Mouse (Mus musculus) intestine, postnatal 0 days (tissue): ENCODE results near the gene Rnh1. TPM values are rescaled to one million over a fixed set of nuclear protein-coding genes. Genes with fewer than 3 reads are reported as not detected.

Source experiments
- ATAC-seq: fragments of 200-750 bp; cut with Nextera tagmentation; 2 replicates; pipeline ENCODE4 v1.8.0; 2017; ENCODE audit warnings: mild to moderate bottlenecking, moderate TSS enrichment, moderate library complexity
- H3K27ac ChIP-seq: fragments of 300-500 bp; sonication (generic); 2 replicates; pipeline ENCODE4 v1.5.1; 2014; ENCODE audit warnings: mild to moderate bottlenecking, low read depth, low read length, moderate library complexity
- H3K27me3 ChIP-seq: fragments of 300-500 bp; sonication (generic); replicated peaks from 2 replicates; pipeline ENCODE4 v1.6.1; 2014; ENCODE audit warnings: low read length, mixed read lengths; ENCODE audit not compliant: control insufficient read depth, insufficient read depth
- H3K36me3 ChIP-seq: fragments of 300-500 bp; sonication (generic); 2 replicates; pipeline ENCODE4 v1.6.1; 2014; ENCODE audit warnings: mild to moderate bottlenecking, moderate library complexity; ENCODE audit not compliant: control insufficient read depth, insufficient read depth
- H3K4me1 ChIP-seq: fragments of 300-500 bp; sonication (generic); replicated peaks from 2 replicates; pipeline ENCODE4 v1.6.1; 2014; ENCODE audit warnings: antibody characterized with exemption, low read length, mixed read lengths; ENCODE audit not compliant: control insufficient read depth, insufficient read depth
- H3K4me2 ChIP-seq: fragments of 300-500 bp; sonication (generic); replicated peaks from 2 replicates; pipeline ENCODE4 v1.6.1; 2014; ENCODE audit warnings: low read depth, mild to moderate bottlenecking, moderate library complexity
- H3K4me3 ChIP-seq: fragments of 300-500 bp; sonication (generic); 2 replicates; pipeline ENCODE4 v1.5.1; 2014; ENCODE audit warnings: low read depth, low read length
- H3K9ac ChIP-seq: fragments of 300-500 bp; sonication (generic); 2 replicates; pipeline ENCODE4 v1.6.1; 2014; ENCODE audit warnings: mild to moderate bottlenecking, low read depth, low read length
- H3K9me3 ChIP-seq: fragments of 300-500 bp; sonication (generic); 2 replicates; pipeline ENCODE4 v1.6.1; 2016; ENCODE audit warnings: mixed run types; ENCODE audit not compliant: control insufficient read depth
- CTCF ChIP-seq: sonication (generic); IDR thresholded peaks from 2 replicates; pipeline ENCODE4 v1.5.1; 2016; ENCODE audit warnings: low read depth, mild to moderate bottlenecking, control low read depth, antibody characterized with exemption, moderate library complexity
- WGBS: fragments of 180-500 bp; shearing (Covaris S2); extraction: QIAGEN DNeasy Blood & Tissue Kit; methylation state at CpG from one replicate; pipeline ENCODE4 v1.1.7; 2014; 5-methylcytosine and 5-hydroxymethylcytosine counted together
- polyA plus RNA-seq: library from polyadenylated mRNA; unstranded; fragments of >200 nt; fragmentation: Nextera tagmentation; extraction: Ambion mirVana; gene quantifications from 2 replicates; pipeline ENCODE4 v1.2.1, GENCODE M21; 2015

Rnh1 gene
- polyA plus RNA-seq, 1 experiment from 2014 or later: 141 TPM

GRCm38 (mm10) chr7:141131024-141131820, 41.4 kb downstream of the Rnh1 start:
- no peak for TF ChIP-seq CTCF
- Histone ChIP-seq H3K9ac (peak overlapping the region; percentile 76), H3K9me3 (no peaks in the 10 kb centered on the region), H3K27me3 (no peaks in the 10 kb centered on the region), H3K4me2 (peak overlapping the region; percentile 89), H3K27ac (peak overlapping the region; percentile 2; the same call in 1 of the 2 replicates), H3K36me3 (peaks cover 16% of the 10 kb centered on the region), H3K4me1 (0 out of 2 replicates have a peak, but pooled peaks cover 7% of the 10 kb centered on the region), H3K4me3 (peak overlapping the region; percentile 83)
- ATAC-seq: peak; percentile 97
- WGBS: under 1% methylated on average over 59 of the region's 59 CpGs

GRCm38 (mm10) chr7:141123517-141123856, 49.2 kb downstream of the Rnh1 start:
- no peaks in the 10 kb centered on the region for H3K9me3 ChIP-seq
- 2% methylated on average over 15 of the region's 15 CpGs for WGBS
- H3K4me3 ChIP-seq: peak overlapping the region; percentile 59
- no peaks in the 10 kb centered on the region for H3K27me3 ChIP-seq
- peak overlapping the region; percentile 76 for H3K4me2 ChIP-seq
- no peaks in the 10 kb centered on the region for H3K36me3 ChIP-seq
- TF ChIP-seq CTCF: no peak
- H3K9ac ChIP-seq: peak overlapping the region; percentile 51; the same call in 1 of the 2 replicates
- peaks cover 9% of the 10 kb centered on the region; the same call in 1 of the 2 replicates for H3K4me1 ChIP-seq
- no peak for ATAC-seq
- peak overlapping the region; percentile 69 for H3K27ac ChIP-seq

GRCm38 (mm10) chr7:141122689-141123516, 49.8 kb downstream of the Rnh1 start:
- Histone ChIP-seq H3K27ac (peak overlapping the region; percentile 91), H3K9me3 (no peaks in the 10 kb centered on the region), H3K36me3 (no peaks in the 10 kb centered on the region), H3K4me2 (peak overlapping the region; percentile 76), H3K4me1 (peaks cover 12% of the 10 kb centered on the region), H3K27me3 (no peaks in the 10 kb centered on the region), H3K4me3 (peak overlapping the region; percentile 59), H3K9ac (peak overlapping the region; percentile 51; the same call in 1 of the 2 replicates)
- ATAC-seq: peak; percentile 90
- TF ChIP-seq CTCF: no peak
- WGBS: under 1% methylated on average over 29 of the region's 29 CpGs

- Histone ChIP-seq H3K9me3 (no peaks in the 10 kb centered on the region), H3K27me3 (no peaks in the 10 kb centered on the region), H3K27ac (peak within 1 kb of the TSS; percentile 91), H3K4me1 (peaks cover 12% of the 10 kb centered on the region), H3K4me3 (peak within 1 kb of the TSS; percentile 59), H3K9ac (peak within 1 kb of the TSS; percentile 51; the same call in 1 of the 2 replicates), H3K4me2 (peak within 1 kb of the TSS; percentile 76), H3K36me3 (no peaks in the 10 kb centered on the region)
- TF ChIP-seq CTCF: no peak
- WGBS: 23% methylated on average over 14 of the region's 14 CpGs
- no peak for ATAC-seq
These were observed 50.4 kb downstream of the Rnh1 start, which contains the start of gene Ptdss2 for GRCm38 (mm10) chr7:141122245-141122644. TSS of gene Ptdss2 (plus strand) at chr7:141122382.

GRCm38 (mm10) chr7:141121051-141121531, 51.6 kb downstream of the Rnh1 start:
- H3K4me1 ChIP-seq: peaks cover 12% of the 10 kb centered on the region
- peak; percentile 66 for TF ChIP-seq CTCF
- no peaks in the 10 kb centered on the region for H3K36me3 ChIP-seq
- peak overlapping the region; percentile 82 for H3K27ac ChIP-seq
- 37% methylated on average over 5 of the region's 5 CpGs for WGBS
- ATAC-seq: peak; percentile 80
- no peak overlapping the region for H3K4me3 ChIP-seq
- H3K9me3 ChIP-seq: no peaks in the 10 kb centered on the region
- H3K4me2 ChIP-seq: no peak overlapping the region
- H3K9ac ChIP-seq: no peak overlapping the region
- no peaks in the 10 kb centered on the region for H3K27me3 ChIP-seq

GRCm38 (mm10) chr7:141120605-141121004, 52.1 kb downstream of the Rnh1 start:
- no peak overlapping the region for H3K4me3 ChIP-seq
- no peaks in the 10 kb centered on the region for H3K27me3 ChIP-seq
- H3K36me3 ChIP-seq: no peaks in the 10 kb centered on the region
- H3K4me2 ChIP-seq: no peak overlapping the region
- H3K27ac ChIP-seq: peak overlapping the region; percentile 82
- WGBS: 54% methylated on average over 3 of the region's 3 CpGs
- TF ChIP-seq CTCF: no peak
- H3K9me3 ChIP-seq: no peaks in the 10 kb centered on the region
- ATAC-seq: no peak
- no peak overlapping the region for H3K9ac ChIP-seq
- peaks cover 14% of the 10 kb centered on the region for H3K4me1 ChIP-seq
